8 mouse cellular contexts compared by ENCODE assay signal in the genomic region with DNA sequence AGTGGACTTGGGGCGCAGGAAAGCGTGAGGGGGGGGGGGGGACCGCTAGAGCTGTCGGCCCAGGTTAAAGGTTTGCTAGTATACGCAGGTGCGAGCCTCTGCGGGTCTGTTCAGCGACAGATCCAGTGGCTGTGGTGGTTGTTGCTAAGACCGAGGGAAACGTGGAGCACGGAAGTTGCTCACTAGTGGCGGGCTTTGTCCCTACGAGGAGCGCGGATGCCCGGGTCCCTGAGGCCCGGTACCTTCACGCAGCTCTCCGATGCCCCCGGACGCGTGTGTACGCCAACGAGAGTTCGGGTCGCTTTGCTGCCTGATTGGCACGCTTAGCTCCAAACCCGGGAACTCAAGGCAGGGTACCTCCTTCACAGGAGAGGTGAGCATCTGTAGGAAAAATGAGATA. TPM values are rescaled to one million over a fixed set of nuclear protein-coding genes. Genes with fewer than 3 reads are reported as not detected.
DNase-seq lines count a peak whose midpoint lies in the region; ATAC-seq and TF ChIP-seq lines count a peak whose summit lies in the region.

No protein-coding gene starts in this region.

- no peak for TF ChIP-seq EP300 in CH12.LX (IDR thresholded peaks at IDR 0.05; ENCODE audit: low read length)
- no peak for TF ChIP-seq EP300 in liver, embryonic 14.5 days (IDR thresholded peaks at IDR 0.05; ENCODE audit: low read depth)

- H3K4me1 ChIP-seq in erythroblast, embryonic 14.5 days (ENCODE audit: control insufficient read depth) = peaks cover 13% of the 10 kb centered on the region
- peaks cover 8 to 46% of the 10 kb centered on the region in 2 experiments for H3K4me1 ChIP-seq in CH12.LX (ENCODE audit: control insufficient read depth in 1 of 2, insufficient read depth in 2 of 2)
- peaks cover 28% of the 10 kb centered on the region for H3K4me1 ChIP-seq in forebrain, embryonic 12.5 days
- H3K4me1 ChIP-seq in liver, embryonic 14.5 days (replicated peaks; ENCODE audit: control insufficient read depth in 2 of 2, insufficient read depth in 2 of 2, low read length in 1 of 2) = peaks cover 0 to 4% of the 10 kb centered on the region in 2 experiments; a peak in 1 of 4 replicates

- ATAC-seq in erythroblast, adult 5-6 weeks (replicated peaks; ENCODE audit: low FRiP score, poor library complexity, severe bottlenecking) = no peak
- no peak for ATAC-seq in forebrain, embryonic 12.5 days (ENCODE audit: low FRiP score)
- no peak for ATAC-seq in liver, embryonic 14.5 days (ENCODE audit: insufficient read depth)

- H3K79me2 ChIP-seq in CH12.LX (replicated peaks; ENCODE audit: control insufficient read depth, extremely low read depth, insufficient read depth, poor library complexity, severe bottlenecking) = no peaks in the 10 kb centered on the region

- 1% methylated on average over 26 of the region's 28 CpGs for WGBS in forebrain, embryonic 12.5 days
- WGBS in liver, embryonic 14.5 days (ENCODE audit: insufficient replicate concordance) = 2% methylated on average over 27 of the region's 28 CpGs

- no peaks in the 10 kb centered on the region for H3K36me3 ChIP-seq in erythroblast, embryonic 14.5 days (ENCODE audit: control insufficient read depth)
- H3K36me3 ChIP-seq in CH12.LX (replicated peaks in 1 of 2; ENCODE audit: control insufficient read depth in 1 of 2, insufficient read depth in 1 of 2, low read length in 1 of 2) = peaks cover 0 to 18% of the 10 kb centered on the region in 2 experiments
- H3K36me3 ChIP-seq in forebrain, embryonic 12.5 days (replicated peaks) = no peaks in the 10 kb centered on the region
- no peaks in the 10 kb centered on the region for H3K36me3 ChIP-seq in liver, embryonic 14.5 days (replicated peaks; ENCODE audit: control insufficient read depth, insufficient read depth, low read depth)

- no peak for TF ChIP-seq RAD21 in CH12.LX (IDR thresholded peaks at IDR 0.05; ENCODE audit: low read depth, low read length)

- no peak for TF ChIP-seq POLR2A in CH12.LX (IDR thresholded peaks at IDR 0.05; ENCODE audit: low read depth, low read length)

- no peak overlapping the region for H3K27ac ChIP-seq in CH12.LX (ENCODE audit: insufficient read depth, low read depth)
- no peak overlapping the region for H3K27ac ChIP-seq in forebrain, embryonic 12.5 days
- H3K27ac ChIP-seq in liver, embryonic 14.5 days = no peak overlapping the region

- in situ Hi-C loops in CH12.LX (cut with MboI; ENCODE audit: low pct_ligation_motif_present, low pct_unique_long_range_greater_than_20kb, low sequenced_read_pairs) = loop anchor here (25.0 kb wide), 1 partner anchor 306 kb away; no protein-coding TSS in a partner anchor

- H3K27me3 ChIP-seq in erythroblast, embryonic 14.5 days (ENCODE audit: control insufficient read depth) = peaks cover 45% of the 10 kb centered on the region
- H3K27me3 ChIP-seq in CH12.LX (replicated peaks) = peaks cover 1% of the 10 kb centered on the region
- peaks cover 51% of the 10 kb centered on the region for H3K27me3 ChIP-seq in forebrain, embryonic 12.5 days
- H3K27me3 ChIP-seq in liver, embryonic 14.5 days (ENCODE audit: control insufficient read depth, insufficient read depth, low read length) = peaks cover 16% of the 10 kb centered on the region

- H3K4me3 ChIP-seq in erythroblast, embryonic 14.5 days (replicated peaks) = peak overlapping the region; percentile 51
- H3K4me3 ChIP-seq in CH12.LX (replicated peaks in 1 of 3; ENCODE audit: low read depth in 2 of 3, low read length in 2 of 3, poor library complexity in 1 of 3) = peak overlapping the region; percentile 60 to 82 (median 71)
- H3K4me3 ChIP-seq in forebrain, embryonic 12.5 days (replicated peaks) = peak overlapping the region; percentile 57
- peak overlapping the region; percentile 23 to 51 for H3K4me3 ChIP-seq in liver, embryonic 14.5 days (ENCODE audit: insufficient read depth in 1 of 2, low read depth in 2 of 2, low read length in 2 of 2)

- H3K9ac ChIP-seq in CH12.LX (ENCODE audit: insufficient read depth, low read depth) = peak overlapping the region; percentile 40
- H3K9ac ChIP-seq in forebrain, embryonic 12.5 days = peak overlapping the region; percentile 63
- H3K9ac ChIP-seq in liver, embryonic 14.5 days (replicated peaks) = no peak overlapping the region

- no peak for TF ChIP-seq CTCF in CH12.LX (conservative IDR thresholded peaks at IDR 0.05 in 1 of 2, IDR thresholded peaks at IDR 0.05 in 1 of 2; ENCODE audit: low read depth in 2 of 2, low read length in 2 of 2)
- TF ChIP-seq CTCF in liver, embryonic 14.5 days (IDR thresholded peaks at IDR 0.05; ENCODE audit: low read depth) = no peak

- H3K9me3 ChIP-seq in erythroblast, embryonic 14.5 days (ENCODE audit: control insufficient read depth, low read length) = no peaks in the 10 kb centered on the region
- H3K9me3 ChIP-seq in CH12.LX (replicated peaks; ENCODE audit: low read length) = peaks cover 3% of the 10 kb centered on the region
- no peaks in the 10 kb centered on the region for H3K9me3 ChIP-seq in forebrain, embryonic 12.5 days
- H3K9me3 ChIP-seq in liver, embryonic 14.5 days (ENCODE audit: control insufficient read depth, low read length) = no peaks in the 10 kb centered on the region

- H3K4me2 ChIP-seq in CH12.LX (ENCODE audit: insufficient read depth, low read depth, poor library complexity, severe bottlenecking) = peak overlapping the region; percentile 85
- peak overlapping the region; percentile 97 for H3K4me2 ChIP-seq in forebrain, embryonic 12.5 days
- H3K4me2 ChIP-seq in liver, embryonic 14.5 days (ENCODE audit: low read depth) = peak overlapping the region; percentile 67

- DNase-seq in CH12.LX (ENCODE audit: extremely low read depth) (no peak), adipocyte (ENCODE audit: low spot score) (no peak)
- no peak for DNase-seq in liver, embryonic 14.5 days (ENCODE audit: low read depth in 3 of 3, low spot score in 3 of 3)
- DNase-seq in thymus, postnatal 0 days (ENCODE audit: low spot score) = peak; percentile 74
- no peak for DNase-seq in natural killer cell, adult 2 months (ENCODE audit: low spot score in 2 of 2)

- dilution Hi-C loops in CH12.LX (cut with MboI; ENCODE audit: extremely low pct_ligation_motif_present, extremely low pct_unique_long_range_greater_than_20kb, low sequenced_read_pairs) = no loop called here

TF ChIP-seq in CH12.LX, 34 proteins besides CTCF, POLR2A, EP300 and RAD21:
- TF ChIP-seq RCOR1 (conservative IDR thresholded peaks at IDR 0.05; ENCODE audit: low read depth, low read length) (no peak), CHD2 (IDR thresholded peaks at IDR 0.05; ENCODE audit: low read length) (no peak), TBP (conservative IDR thresholded peaks at IDR 0.05; ENCODE audit: low read depth, low read length) (no peak), ELF1 (IDR thresholded peaks at IDR 0.05; ENCODE audit: low read depth, low read length) (no peak; the same call in 1 of the 2 replicates)

RNA-seq across cellular contexts. Expression of a gene that starts 0.7 kb away (rescaled TPM):
- polyA plus RNA-seq in erythroblast, embryonic 14.5 days (2012) = 0.01 and 0.05 TPM in 2 replicates
- 4.4 and 4.6 TPM in 2 replicates for total RNA-seq in erythroblast, adult 5-6 weeks (2015; ENCODE audit: low replicate concordance)
- 2.4 and 3.2 TPM in 2 replicates for total RNA-seq in erythroblast, adult 5-6 weeks (2017; ENCODE audit: low replicate concordance)
- total RNA-seq in CH12.LX (2012; rRNA removed) = 3.9 and 4.8 TPM in 2 replicates
- total RNA-seq in CH12.LX (2014; rRNA removed) = 1.4 and 1.9 TPM in 2 replicates
- 4.3 and 5.4 TPM in 2 replicates for polyA plus RNA-seq in CH12.LX (2012; ENCODE audit: insufficient read length, low read depth)
- polyA plus RNA-seq in forebrain, embryonic 12.5 days (2016; fragmentation: Nextera tagmentation; extraction: Ambion mirVana) = 4.0 and 4.1 TPM in 2 replicates
- 0.65 and 0.69 TPM in 2 replicates for polyA plus RNA-seq in liver, embryonic 14.5 days (2012; rRNA removed)
- polyA plus RNA-seq in liver, embryonic 14.5 days (2014; fragmentation: Nextera tagmentation; extraction: Ambion mirVana) = 0.28 and 0.53 TPM in 2 replicates
- 8.1 and 8.9 TPM in 2 replicates for polyA plus RNA-seq in thymus, postnatal 0 days (2015; fragmentation: Nextera tagmentation; extraction: Ambion mirVana)

RNA-seq across cellular contexts. Expression of a gene that starts 43.1 kb away (rescaled TPM):
- not detected in 2 replicates for polyA plus RNA-seq in erythroblast, embryonic 14.5 days (2012)
- not detected in 2 replicates for total RNA-seq in erythroblast, adult 5-6 weeks (2015; ENCODE audit: low replicate concordance)
- total RNA-seq in erythroblast, adult 5-6 weeks (2017; ENCODE audit: low replicate concordance) = not detected in 2 replicates
- total RNA-seq in CH12.LX (2012; rRNA removed) = not detected in 2 replicates
- total RNA-seq in CH12.LX (2014; rRNA removed) = not detected in 2 replicates
- not detected in 2 replicates for polyA plus RNA-seq in CH12.LX (2012; ENCODE audit: insufficient read length, low read depth)
- polyA plus RNA-seq in forebrain, embryonic 12.5 days (2016; fragmentation: Nextera tagmentation; extraction: Ambion mirVana) = 0.55 and 0.67 TPM in 2 replicates
- 0.04 and 0.06 TPM in 2 replicates for polyA plus RNA-seq in liver, embryonic 14.5 days (2012; rRNA removed)
- 0.05 TPM in 1 of 2 replicates, not detected in the other for polyA plus RNA-seq in liver, embryonic 14.5 days (2014; fragmentation: Nextera tagmentation; extraction: Ambion mirVana)
- 0.04 and 0.10 TPM in 2 replicates for polyA plus RNA-seq in thymus, postnatal 0 days (2015; fragmentation: Nextera tagmentation; extraction: Ambion mirVana)
